Mouse (Mus musculus): ENCODE results near the gene Hsd17b12. TPM values are rescaled to one million over a fixed set of nuclear protein-coding genes. Genes with fewer than 3 reads are reported as not detected.

Hsd17b12 gene
- polyA plus RNA-seq, 1 experiment from 2014 or later: 124 TPM

DNA sequence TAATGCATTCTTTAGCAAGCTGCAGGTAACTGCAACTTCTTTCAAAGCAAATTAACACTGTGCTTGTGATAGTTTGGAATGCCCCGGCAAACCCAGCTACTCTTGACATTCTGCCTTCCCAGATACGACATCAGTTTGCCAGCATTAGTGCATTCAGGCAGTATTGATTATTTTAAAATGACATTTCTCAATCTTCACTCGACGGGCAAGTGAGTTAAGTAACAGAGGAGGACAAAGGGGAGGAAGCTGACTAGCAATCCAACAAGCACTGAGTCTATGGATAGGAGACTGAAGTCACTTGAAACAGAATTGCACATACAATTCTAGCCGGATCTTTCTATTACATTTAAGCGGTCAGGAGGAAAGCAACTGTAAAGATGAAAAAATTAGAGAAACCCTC lies 19.5 kb upstream of the Hsd17b12 start:
- no peaks in the 10 kb centered on the region for H3K9me3 ChIP-seq (ENCODE audit: control insufficient read depth, low read length)
- H3K4me1 ChIP-seq (replicated peaks; ENCODE audit: control insufficient read depth, insufficient read depth): peaks cover 3% of the 10 kb centered on the region; the same call in 1 of the 2 replicates
- no peaks in the 10 kb centered on the region for H3K36me3 ChIP-seq (ENCODE audit: control insufficient read depth, insufficient read depth, low read length)
- ATAC-seq (ENCODE audit: low FRiP score, low TSS enrichment) (no peak), DNase-seq (ENCODE audit: low spot score) (no peak)
- no peak overlapping the region for H3K4me3 ChIP-seq (ENCODE audit: low read depth, low read length)
- no peaks in the 10 kb centered on the region for H3K27me3 ChIP-seq (ENCODE audit: control insufficient read depth, insufficient read depth, low read length)
- H3K9ac ChIP-seq (ENCODE audit: low read length): no peak overlapping the region
- no peak for TF ChIP-seq CTCF (IDR thresholded peaks at IDR 0.05; ENCODE audit: low read depth)
- no peak for TF ChIP-seq EP300 (optimal IDR thresholded peaks at IDR 0.05)
- WGBS: 70% methylated on average over 6 of the region's 6 CpGs
- H3K27ac ChIP-seq (replicated peaks): no peak overlapping the region
- H3K4me2 ChIP-seq (replicated peaks; ENCODE audit: low read depth): no peak overlapping the region; the same call in 1 of the 2 replicates

DNA sequence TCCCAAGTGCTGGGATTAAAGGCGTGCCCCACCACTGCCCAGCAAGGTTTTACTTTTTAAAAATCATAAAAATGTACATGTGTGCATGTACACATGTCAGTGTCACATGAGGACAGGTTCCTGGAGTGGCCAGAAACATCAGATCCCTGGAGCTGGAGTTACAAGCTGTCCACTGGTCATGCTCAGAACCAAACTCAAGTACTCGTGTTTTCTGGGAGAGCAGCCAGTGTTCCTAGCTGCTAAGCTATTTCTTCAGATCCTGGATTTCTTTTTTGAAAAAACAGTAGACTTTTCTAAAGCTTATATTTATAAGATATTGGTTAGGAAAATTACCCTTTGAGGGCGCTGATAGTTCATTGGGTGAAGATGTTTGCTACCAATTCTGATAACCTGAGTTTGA lies 18.6 kb upstream of the Hsd17b12 start:
- H3K27me3 ChIP-seq (ENCODE audit: control insufficient read depth, insufficient read depth, low read length): no peaks in the 10 kb centered on the region
- no peaks in the 10 kb centered on the region for H3K9me3 ChIP-seq (ENCODE audit: control insufficient read depth, low read length)
- ATAC-seq (ENCODE audit: low FRiP score, low TSS enrichment) (no peak), DNase-seq (ENCODE audit: low spot score) (no peak)
- no peak overlapping the region for H3K4me3 ChIP-seq (ENCODE audit: low read depth, low read length)
- no peaks in the 10 kb centered on the region for H3K36me3 ChIP-seq (ENCODE audit: control insufficient read depth, insufficient read depth, low read length)
- H3K9ac ChIP-seq (ENCODE audit: low read length): no peak overlapping the region
- H3K27ac ChIP-seq (replicated peaks): no peak overlapping the region
- no peak for TF ChIP-seq CTCF (IDR thresholded peaks at IDR 0.05; ENCODE audit: low read depth)
- no peak for TF ChIP-seq EP300 (optimal IDR thresholded peaks at IDR 0.05)
- H3K4me2 ChIP-seq (replicated peaks; ENCODE audit: low read depth): no peak overlapping the region
- peaks cover 3% of the 10 kb centered on the region; the same call in 1 of the 2 replicates for H3K4me1 ChIP-seq (replicated peaks; ENCODE audit: control insufficient read depth, insufficient read depth)
- 81% methylated on average over 3 of the region's 3 CpGs for WGBS

DNA sequence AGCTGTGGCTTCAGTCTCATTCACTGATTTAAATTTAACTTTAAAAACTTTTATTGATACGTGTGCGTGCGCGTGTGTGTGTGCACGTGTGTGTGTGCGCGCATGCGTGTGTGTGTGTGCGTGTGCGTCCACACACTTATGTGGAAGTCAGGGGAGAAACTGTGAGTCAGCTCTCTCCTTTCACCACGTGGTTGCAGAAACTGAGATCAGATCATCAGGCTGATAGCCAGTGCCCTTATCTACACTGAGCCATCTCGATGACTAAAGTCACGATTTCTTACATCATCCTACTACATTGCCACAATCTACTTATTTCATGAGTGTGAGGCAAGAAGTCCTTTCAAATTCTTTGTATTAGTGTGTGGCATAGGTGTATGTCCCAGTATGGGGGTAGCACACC lies 15.8 kb upstream of the Hsd17b12 start:
- Histone ChIP-seq H3K4me2 (replicated peaks; ENCODE audit: low read depth) (no peak overlapping the region), H3K9me3 (ENCODE audit: control insufficient read depth, low read length) (no peaks in the 10 kb centered on the region), H3K27ac (replicated peaks) (no peak overlapping the region), H3K4me3 (ENCODE audit: low read depth, low read length) (no peak overlapping the region), H3K4me1 (replicated peaks; ENCODE audit: control insufficient read depth, insufficient read depth) (peaks cover 3% of the 10 kb centered on the region; the same call in 1 of the 2 replicates), H3K9ac (ENCODE audit: low read length) (no peak overlapping the region), H3K27me3 (ENCODE audit: control insufficient read depth, insufficient read depth, low read length) (no peaks in the 10 kb centered on the region), H3K36me3 (ENCODE audit: control insufficient read depth, insufficient read depth, low read length) (no peaks in the 10 kb centered on the region)
- TF ChIP-seq EP300 (optimal IDR thresholded peaks at IDR 0.05) (no peak), CTCF (IDR thresholded peaks at IDR 0.05; ENCODE audit: low read depth) (no peak)
- WGBS: 89% methylated on average over 13 of the region's 13 CpGs
- ATAC-seq (ENCODE audit: low FRiP score, low TSS enrichment): no peak
- DNase-seq (ENCODE audit: low spot score): no peak

DNA sequence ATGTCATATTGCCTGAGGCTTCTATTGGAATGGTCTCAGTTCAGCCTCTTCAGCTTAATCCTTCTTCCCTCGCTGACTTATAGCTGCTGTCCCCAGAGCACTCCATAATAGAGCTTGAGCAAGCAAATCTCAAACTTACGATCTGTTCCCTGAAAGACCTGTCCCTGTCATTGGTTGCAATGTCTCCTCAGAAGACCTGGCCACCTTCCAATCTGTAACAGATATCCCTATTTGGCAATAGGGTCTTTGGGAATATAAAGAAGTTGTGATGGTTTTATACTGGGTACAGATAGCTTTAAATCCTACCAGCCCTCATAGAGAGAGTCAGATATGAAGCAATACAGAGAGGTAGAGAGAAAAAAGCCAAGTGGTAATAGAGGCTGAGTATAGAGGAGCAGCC lies 5.4 kb upstream of the Hsd17b12 start:
- ATAC-seq (ENCODE audit: low FRiP score, low TSS enrichment) (no peak), DNase-seq (ENCODE audit: low spot score) (no peak)
- Histone ChIP-seq H3K4me3 (ENCODE audit: low read depth, low read length) (no peak overlapping the region), H3K27ac (replicated peaks) (no peak overlapping the region), H3K9me3 (ENCODE audit: control insufficient read depth, low read length) (no peaks in the 10 kb centered on the region), H3K27me3 (ENCODE audit: control insufficient read depth, insufficient read depth, low read length) (no peaks in the 10 kb centered on the region), H3K4me1 (replicated peaks; ENCODE audit: control insufficient read depth, insufficient read depth) (no peaks in the 10 kb centered on the region), H3K4me2 (replicated peaks; ENCODE audit: low read depth) (no peak overlapping the region), H3K36me3 (ENCODE audit: control insufficient read depth, insufficient read depth, low read length) (no peaks in the 10 kb centered on the region), H3K9ac (ENCODE audit: low read length) (no peak overlapping the region)
- WGBS: 44% methylated on average over 2 of the region's 2 CpGs
- TF ChIP-seq CTCF (IDR thresholded peaks at IDR 0.05; ENCODE audit: low read depth): no peak
- no peak for TF ChIP-seq EP300 (optimal IDR thresholded peaks at IDR 0.05)

DNA sequence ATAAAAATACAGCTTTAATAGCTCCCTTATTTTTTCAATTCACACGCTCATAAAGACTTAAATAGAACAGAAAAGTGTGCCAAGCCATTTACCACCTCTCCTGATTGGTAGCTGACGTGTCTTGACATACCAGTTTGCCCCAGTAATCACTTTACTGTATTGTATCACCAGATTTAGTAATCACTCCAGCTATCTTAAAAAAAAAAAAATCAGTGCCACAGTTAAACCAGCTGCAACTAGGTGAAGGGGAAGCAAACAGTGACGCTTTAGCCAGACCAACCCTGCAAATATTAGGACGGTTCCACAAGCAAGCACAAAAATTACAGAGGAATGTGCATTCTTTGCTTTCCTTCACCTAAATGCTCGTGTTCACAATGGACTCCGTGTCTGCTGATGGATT lies 4.4 kb upstream of the Hsd17b12 start:
- WGBS: 41% methylated on average over 6 of the region's 6 CpGs
- H3K4me3 ChIP-seq (ENCODE audit: low read depth, low read length): no peak overlapping the region
- H3K9ac ChIP-seq (ENCODE audit: low read length): no peak overlapping the region
- H3K36me3 ChIP-seq (ENCODE audit: control insufficient read depth, insufficient read depth, low read length): no peaks in the 10 kb centered on the region
- H3K27me3 ChIP-seq (ENCODE audit: control insufficient read depth, insufficient read depth, low read length): no peaks in the 10 kb centered on the region
- no peaks in the 10 kb centered on the region for H3K4me1 ChIP-seq (replicated peaks; ENCODE audit: control insufficient read depth, insufficient read depth)
- no peaks in the 10 kb centered on the region for H3K9me3 ChIP-seq (ENCODE audit: control insufficient read depth, low read length)
- TF ChIP-seq CTCF (IDR thresholded peaks at IDR 0.05; ENCODE audit: low read depth) (no peak), EP300 (optimal IDR thresholded peaks at IDR 0.05) (no peak)
- H3K27ac ChIP-seq (replicated peaks): no peak overlapping the region
- H3K4me2 ChIP-seq (replicated peaks; ENCODE audit: low read depth): no peak overlapping the region
- ATAC-seq (ENCODE audit: low FRiP score, low TSS enrichment) (no peak), DNase-seq (ENCODE audit: low spot score) (no peak)

DNA sequence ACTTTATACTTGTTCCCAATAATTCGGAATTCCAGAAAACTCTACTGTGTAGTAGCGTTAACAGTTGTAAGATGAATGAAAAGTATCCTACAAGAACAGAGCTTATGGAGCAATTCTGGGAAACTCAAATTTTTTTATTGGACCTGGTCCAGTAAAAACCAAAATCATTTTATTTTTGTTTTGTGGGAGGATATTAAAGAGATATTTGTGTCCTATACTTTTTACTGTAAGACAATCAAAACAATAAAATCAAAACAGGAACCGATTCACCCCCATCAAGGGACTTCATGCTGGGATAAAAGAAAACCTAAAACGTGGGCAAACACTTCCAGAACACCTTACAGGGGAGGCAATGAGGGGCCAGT lies 738 bp upstream of the Hsd17b12 start:
- no peaks in the 10 kb centered on the region for H3K4me1 ChIP-seq (replicated peaks; ENCODE audit: control insufficient read depth, insufficient read depth)
- TF ChIP-seq EP300 (optimal IDR thresholded peaks at IDR 0.05) (no peak), CTCF (IDR thresholded peaks at IDR 0.05; ENCODE audit: low read depth) (no peak)
- H3K9ac ChIP-seq (ENCODE audit: low read length): peak overlapping the region; percentile 61
- ATAC-seq (ENCODE audit: low FRiP score, low TSS enrichment): no peak
- WGBS: 20% methylated on average over 4 of the region's 4 CpGs
- no peaks in the 10 kb centered on the region for H3K9me3 ChIP-seq (ENCODE audit: control insufficient read depth, low read length)
- H3K27me3 ChIP-seq (ENCODE audit: control insufficient read depth, insufficient read depth, low read length): no peaks in the 10 kb centered on the region
- H3K4me3 ChIP-seq (ENCODE audit: low read depth, low read length): peak overlapping the region; percentile 43
- no peaks in the 10 kb centered on the region for H3K36me3 ChIP-seq (ENCODE audit: control insufficient read depth, insufficient read depth, low read length)
- no peak for DNase-seq (ENCODE audit: low spot score)
- peak overlapping the region; percentile 51 for H3K4me2 ChIP-seq (replicated peaks; ENCODE audit: low read depth)
- H3K27ac ChIP-seq (replicated peaks): peak overlapping the region; percentile 82
